Mouse (Mus musculus): ENCODE measurements around the gene Olfr1240.

Gene Olfr1240

DNA sequence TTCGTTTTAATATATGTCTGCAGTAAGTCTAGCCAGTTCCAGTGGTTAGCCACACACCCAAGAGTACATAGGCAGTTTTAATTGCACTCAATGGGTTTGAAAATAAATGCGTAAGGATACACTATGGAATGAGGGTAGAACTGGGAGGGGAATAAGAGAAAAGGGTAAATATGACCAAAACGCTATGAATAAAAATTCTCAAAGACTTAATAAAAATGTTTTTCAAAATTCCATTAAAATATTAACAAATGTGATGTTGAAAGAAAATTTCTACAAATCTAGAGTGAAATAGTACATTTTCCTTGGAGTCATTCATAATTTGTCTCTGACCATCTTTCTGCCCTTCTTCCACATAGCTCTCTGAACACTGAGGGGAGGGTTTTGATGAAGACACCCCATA, at the start of gene Olfr1240:
Gene Olfr1240 (minus strand): TSS at position 101 of the 400 bp plus-strand sequence.
- DNase-seq = no peak

DNA sequence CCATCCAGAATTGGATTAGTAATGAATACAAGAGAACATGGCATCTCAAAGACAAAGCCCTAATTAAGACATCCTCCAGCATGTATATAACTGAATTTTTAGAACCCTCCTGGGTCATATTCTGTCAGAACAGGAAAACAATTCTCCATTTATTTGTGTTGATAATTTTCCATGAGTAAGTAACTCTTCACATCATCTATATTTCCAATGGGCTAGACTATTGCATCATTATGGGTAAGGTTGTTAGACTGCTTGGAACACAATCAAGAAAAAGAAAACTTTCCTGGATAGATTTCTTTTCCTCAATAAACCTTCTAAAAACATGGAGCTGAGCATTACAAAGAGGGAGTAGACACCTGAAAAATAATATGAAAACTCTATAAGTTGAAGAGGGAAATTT, 44.2 kb upstream of the Olfr1240 start, which contains the start of gene Olfr1241:
Gene Olfr1241 (minus strand): TSS at position 101 of the 400 bp plus-strand sequence.
- no peak for DNase-seq

DNA sequence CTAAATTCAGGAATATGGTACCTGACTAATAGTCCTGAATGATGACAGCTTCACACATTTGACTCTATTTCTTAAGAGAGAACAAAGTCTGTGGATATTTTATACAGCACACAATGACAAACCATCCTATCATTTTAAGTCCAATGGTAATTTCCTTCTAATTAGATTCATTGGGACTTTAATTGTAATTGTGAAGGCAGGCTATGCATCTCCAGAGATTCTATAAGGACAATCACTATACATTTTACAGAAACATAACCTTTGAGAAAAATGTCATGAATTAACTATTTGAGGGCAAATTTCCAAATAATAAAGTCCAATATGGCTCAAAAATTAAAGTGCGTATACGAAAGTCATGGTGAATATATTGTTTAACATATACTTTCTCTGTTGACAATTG, 22.5 kb downstream of the Olfr1240 start, which contains the start of gene Olfr1239:
Gene Olfr1239 (minus strand): TSS at position 101 of the 400 bp plus-strand sequence.
- no peak for DNase-seq

DNA sequence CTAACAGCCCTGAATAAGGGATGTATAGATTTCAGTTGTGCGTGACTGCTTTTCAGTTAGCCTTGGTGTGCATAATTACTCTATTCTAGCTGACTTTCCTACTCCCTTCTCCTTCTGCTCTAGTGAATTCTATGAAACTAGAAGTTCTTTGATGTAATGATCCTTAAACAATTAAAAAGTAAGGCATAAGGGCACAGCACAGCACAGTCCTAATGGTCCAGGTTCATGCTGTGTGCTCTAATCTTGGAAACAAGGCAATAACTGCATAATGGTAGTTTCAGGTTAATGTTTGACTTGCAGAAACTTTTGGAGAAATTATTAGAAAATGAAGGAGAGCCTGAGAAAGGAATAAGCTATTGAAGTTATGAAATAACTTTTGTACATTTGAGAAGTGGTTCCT, 28.2 kb downstream of the Olfr1240 start:
- no peak for DNase-seq

DNA sequence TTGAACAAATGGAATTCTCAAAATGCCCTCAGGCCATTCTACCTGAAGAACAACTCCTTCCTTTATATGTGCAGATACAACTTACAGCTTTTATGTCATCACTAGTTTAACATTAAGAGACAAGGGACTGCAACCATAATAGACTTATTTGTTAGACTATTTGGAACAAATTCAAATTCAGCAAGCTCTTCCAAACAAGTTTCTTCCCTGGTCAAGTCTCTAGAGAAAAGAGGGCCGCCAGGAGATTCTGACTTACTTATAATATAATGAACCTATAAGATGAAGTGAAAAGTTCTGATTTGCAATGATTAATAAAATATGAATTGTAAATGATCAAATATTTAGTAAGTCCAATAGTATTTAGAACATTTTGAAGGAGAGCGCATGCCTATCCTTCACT, 33.2 kb downstream of the Olfr1240 start, which contains the start of gene Olfr1238:
Gene Olfr1238 (minus strand): TSS at position 101 of the 400 bp plus-strand sequence.
- no peak for DNase-seq

DNA sequence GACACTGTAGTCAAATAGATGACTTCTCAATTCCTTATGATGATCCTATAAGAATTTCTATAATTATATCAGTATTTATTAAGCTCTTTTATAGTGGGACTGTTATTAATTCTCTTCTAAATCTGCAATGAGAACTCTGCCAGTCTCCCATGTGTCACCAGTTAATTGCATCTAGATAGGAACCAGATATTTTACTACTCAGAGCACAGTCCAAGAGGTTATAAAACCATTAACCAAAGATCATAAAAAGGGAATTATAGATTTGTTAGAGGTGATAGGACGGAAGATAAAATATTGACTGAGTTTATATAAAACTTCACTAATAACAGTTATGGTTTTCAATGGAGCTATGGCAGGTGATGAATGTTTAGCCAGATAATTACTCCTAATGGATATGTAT, 41.9 kb downstream of the Olfr1240 start:
- no peak for DNase-seq

Measured in cerebellum, adult 8-10 months (tissue).